Comparison of ENCODE assay signal across 8 mouse cellular contexts in the genomic region with DNA sequence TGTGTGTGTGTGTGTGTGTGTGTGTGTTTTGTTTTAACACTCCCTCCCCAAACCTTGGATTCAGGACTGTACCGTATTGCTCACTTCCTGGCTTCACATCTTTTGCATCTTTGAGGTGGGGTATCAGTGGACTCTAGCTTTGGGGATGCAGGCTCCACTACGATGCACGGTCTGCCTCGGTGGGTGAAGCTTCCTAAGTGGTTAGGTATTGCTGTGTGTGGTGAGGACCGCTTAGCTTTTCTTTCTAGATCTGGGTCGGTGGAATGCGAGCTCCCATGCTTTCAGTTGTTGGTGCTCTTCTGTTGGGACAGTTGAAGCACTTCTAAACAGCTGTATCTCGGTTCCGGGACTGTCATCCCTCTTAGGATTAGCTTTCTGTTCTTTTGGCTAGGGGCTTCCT. TPM values are rescaled to one million over a fixed set of nuclear protein-coding genes. Genes with fewer than 3 reads are reported as not detected.
DNase-seq lines count a peak whose midpoint lies in the region; ATAC-seq lines count a peak whose summit lies in the region.

No protein-coding gene starts in this region.

- 27% methylated on average over 9 of the region's 9 CpGs for WGBS in forebrain, embryonic 12.5 days
- WGBS in liver, embryonic 12.5 days (ENCODE audit: insufficient replicate concordance) = 12% methylated on average over 9 of the region's 9 CpGs

- H3K4me2 ChIP-seq in forebrain, embryonic 12.5 days = peak overlapping the region; percentile 94
- peak overlapping the region; percentile 84 for H3K4me2 ChIP-seq in liver, embryonic 12.5 days

- peak; percentile 85 for DNase-seq in heart, adult 11 months
- DNase-seq in heart, adult 8-10 months (ENCODE audit: low spot score) = no peak
- DNase-seq in 416B (ENCODE audit: low read depth) = peak; percentile 49
- DNase-seq in cerebellum, postnatal 14 days = no peak
- no peak for DNase-seq in cerebellum, postnatal 10 days
- no peak for DNase-seq in gastrocnemius, postnatal 4 days (ENCODE audit: low spot score in 2 of 2)

- no peak for ATAC-seq in forebrain, embryonic 12.5 days (ENCODE audit: low FRiP score)
- no peak for ATAC-seq in liver, embryonic 12.5 days

- H3K4me3 ChIP-seq in forebrain, embryonic 12.5 days (replicated peaks) = peak overlapping the region; percentile 98
- H3K4me3 ChIP-seq in liver, embryonic 12.5 days = peak overlapping the region; percentile 97

- peaks cover 39% of the 10 kb centered on the region for H3K4me1 ChIP-seq in forebrain, embryonic 12.5 days
- peaks cover 50% of the 10 kb centered on the region for H3K4me1 ChIP-seq in liver, embryonic 12.5 days

- peaks cover 31% of the 10 kb centered on the region for H3K36me3 ChIP-seq in forebrain, embryonic 12.5 days (replicated peaks)
- H3K36me3 ChIP-seq in liver, embryonic 12.5 days = peaks cover 57% of the 10 kb centered on the region

- H3K9me3 ChIP-seq in forebrain, embryonic 12.5 days = no peaks in the 10 kb centered on the region
- no peaks in the 10 kb centered on the region for H3K9me3 ChIP-seq in liver, embryonic 12.5 days (replicated peaks)

- peak overlapping the region; percentile 99 for H3K9ac ChIP-seq in forebrain, embryonic 12.5 days
- peak overlapping the region; percentile 99 for H3K9ac ChIP-seq in liver, embryonic 12.5 days

- H3K27ac ChIP-seq in forebrain, embryonic 12.5 days = peak overlapping the region; percentile 97; the same call in 1 of the 2 replicates
- peak overlapping the region; percentile 90 for H3K27ac ChIP-seq in liver, embryonic 12.5 days

- no peaks in the 10 kb centered on the region for H3K27me3 ChIP-seq in forebrain, embryonic 12.5 days
- no peaks in the 10 kb centered on the region for H3K27me3 ChIP-seq in liver, embryonic 12.5 days (replicated peaks)

RNA-seq across cellular contexts. Expression of a gene that starts 1.1 kb away (rescaled TPM):
- 10 to 100 TPM; 19.5 to 26.0 (median 23.2) TPM for total RNA-seq in heart, adult 8-10 months (2022)
- 62.6 and 71.7 TPM in 2 replicates for polyA plus RNA-seq in forebrain, embryonic 12.5 days (2016; fragmentation: Nextera tagmentation; extraction: Ambion mirVana)
- 32.6 and 34.4 TPM in 2 replicates for polyA plus RNA-seq in liver, embryonic 12.5 days (2016; fragmentation: Nextera tagmentation; extraction: Ambion mirVana)
- 10 to 100 TPM; 49.3 to 50.3 TPM for total RNA-seq in gastrocnemius, postnatal 4 days (2021)

RNA-seq across cellular contexts. Expression of a gene that starts 16.4 kb away (rescaled TPM):
- total RNA-seq in heart, adult 8-10 months (2022) = 10 to 100 TPM; 21.4 to 28.6 (median 25.2) TPM
- polyA plus RNA-seq in forebrain, embryonic 12.5 days (2016; fragmentation: Nextera tagmentation; extraction: Ambion mirVana) = 140 and 149 TPM in 2 replicates
- polyA plus RNA-seq in liver, embryonic 12.5 days (2016; fragmentation: Nextera tagmentation; extraction: Ambion mirVana) = 93.1 and 97.6 TPM in 2 replicates
- total RNA-seq in gastrocnemius, postnatal 4 days (2021) = 10 to 100 TPM; 38.3 to 38.9 TPM

RNA-seq across cellular contexts. Expression of a gene that starts 16.5 kb away (rescaled TPM):
- 10 to 100 TPM; 17.4 to 22.9 (median 18.9) TPM for total RNA-seq in heart, adult 8-10 months (2022)
- polyA plus RNA-seq in forebrain, embryonic 12.5 days (2016; fragmentation: Nextera tagmentation; extraction: Ambion mirVana) = 32.0 and 34.4 TPM in 2 replicates
- 16.0 and 17.6 TPM in 2 replicates for polyA plus RNA-seq in liver, embryonic 12.5 days (2016; fragmentation: Nextera tagmentation; extraction: Ambion mirVana)
- total RNA-seq in gastrocnemius, postnatal 4 days (2021) = 10 to 100 TPM; 20.8 to 22.7 TPM

RNA-seq across cellular contexts. Expression of a gene that starts 19.5 kb away (rescaled TPM):
- 10 to 100 TPM; 10.4 to 12.8 (median 11.8) TPM for total RNA-seq in heart, adult 8-10 months (2022)
- polyA plus RNA-seq in forebrain, embryonic 12.5 days (2016; fragmentation: Nextera tagmentation; extraction: Ambion mirVana) = 20.4 and 21.7 TPM in 2 replicates
- polyA plus RNA-seq in liver, embryonic 12.5 days (2016; fragmentation: Nextera tagmentation; extraction: Ambion mirVana) = 10.2 and 11.6 TPM in 2 replicates
- 1 to 10 TPM; 9.8 TPM for total RNA-seq in gastrocnemius, postnatal 4 days (2021)

RNA-seq across cellular contexts. Expression of a gene that starts 29.0 kb away (rescaled TPM):
- 1,000 to 10,000 TPM; 2,114 to 2,277 (median 2,237) TPM for total RNA-seq in heart, adult 8-10 months (2022)
- 304 and 322 TPM in 2 replicates for polyA plus RNA-seq in forebrain, embryonic 12.5 days (2016; fragmentation: Nextera tagmentation; extraction: Ambion mirVana)
- polyA plus RNA-seq in liver, embryonic 12.5 days (2016; fragmentation: Nextera tagmentation; extraction: Ambion mirVana) = 295 and 296 TPM in 2 replicates
- total RNA-seq in gastrocnemius, postnatal 4 days (2021) = 100 to 1,000 TPM; 644 to 708 TPM

Comparison
In these comparisons a context has a peak if more than half of its experiments do, and no peak if none do; other contexts are left out.
1. DNase-seq: peak in heart, adult 11 months (single experiment) and 416B (single experiment); none in heart, adult 8-10 months (single experiment), cerebellum, postnatal 14 days (0 of 2), cerebellum, postnatal 10 days (0 of 2) and gastrocnemius, postnatal 4 days (0 of 2).